Mouse (Mus musculus) thymus, adult 18-20 months (tissue): ENCODE results near the gene 1700029H14Rik.

Source experiments
- DNase-seq, 2 experiments: peaks; one replicate each; pipeline ENCODE4 v3.0.0; 2022; ENCODE audit warnings: mixed read lengths in 2 of 2

Gene 1700029H14Rik

GRCm38 (mm10) chr8:13503936-13504606 lies 58.2 kb downstream of the 1700029H14Rik start:
- no peak for DNase-seq

DNA sequence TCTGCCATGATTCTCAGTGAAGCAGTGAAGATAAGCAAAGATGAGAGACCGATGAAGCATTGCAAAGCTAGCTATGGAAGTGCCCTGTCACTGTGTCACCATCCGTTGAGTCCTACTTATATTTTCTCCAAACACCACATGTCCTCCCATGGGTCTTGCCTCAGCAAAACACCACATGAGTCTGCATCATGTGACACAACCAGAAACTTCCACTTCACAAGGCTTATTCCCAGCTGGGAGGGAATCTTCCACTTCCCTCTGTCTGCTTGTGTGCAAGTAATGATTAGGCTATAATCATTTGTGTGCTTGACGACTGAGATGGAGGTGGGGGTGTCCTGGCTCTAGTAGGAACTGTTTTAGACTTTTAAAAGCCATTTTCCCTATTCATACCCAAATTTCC lies 61.0 kb downstream of the 1700029H14Rik start:
- DNase-seq = no peak
